Mouse (Mus musculus): ENCODE results near the gene Ccm2. TPM values are rescaled to one million over a fixed set of nuclear protein-coding genes. Genes with fewer than 3 reads are reported as not detected.
"Not testable (repeated sequence)": the region's sequence is repeated elsewhere in the genome, so short reads cannot be mapped to it uniquely, and the experiment has no call there.

The Ccm2 gene
- polyA plus RNA-seq (2012; rRNA removed): 51.7 and 64.7 TPM in 2 replicates

DNA sequence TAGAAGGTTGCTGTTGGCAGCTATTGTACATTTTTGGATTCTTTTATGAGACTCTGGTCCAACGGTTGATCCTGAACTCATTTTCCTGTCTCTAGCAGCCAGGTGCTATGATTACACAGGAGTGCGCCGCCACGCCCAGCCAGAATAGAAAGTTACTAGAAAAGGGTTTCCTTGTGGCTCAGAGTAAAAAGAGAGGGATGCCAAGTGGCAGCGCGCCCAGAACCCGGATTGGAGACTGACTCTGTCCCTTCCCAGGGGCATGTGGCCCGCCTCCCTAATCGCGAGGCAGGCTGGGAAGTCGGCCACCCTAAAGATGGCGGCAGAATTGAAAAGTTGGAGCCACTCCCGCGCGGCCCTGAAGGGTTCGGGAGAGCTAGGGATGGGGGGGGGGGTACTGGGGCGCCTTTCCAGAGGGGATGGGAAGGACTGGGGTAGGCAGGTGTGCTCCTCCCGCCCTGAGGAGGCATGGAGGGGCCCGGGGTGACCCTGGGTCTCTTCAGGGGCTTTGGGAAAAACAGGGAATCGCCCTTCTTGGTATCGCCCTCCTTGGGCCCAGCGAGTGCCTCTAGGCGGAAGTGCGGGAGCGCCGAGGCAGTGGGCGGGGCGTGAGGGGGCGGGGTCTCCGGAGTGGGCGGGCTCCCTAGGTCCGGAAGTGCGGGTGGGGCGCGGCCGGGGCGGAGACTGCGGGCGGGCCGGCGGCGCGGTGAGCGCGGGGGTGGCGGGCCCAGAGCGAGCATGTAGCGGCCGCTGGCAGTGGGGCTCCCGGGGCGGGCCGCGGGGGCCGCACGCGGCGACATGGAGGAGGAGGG, at the start of gene Ccm2:
Gene Ccm2, plus strand, starts transcription at position 683 of the 809 bp plus-strand sequence.
- WGBS: 1% methylated on average over 51 of the region's 57 CpGs
- DNase-seq (ENCODE audit: low read depth, low spot score): peak; percentile 98

DNA sequence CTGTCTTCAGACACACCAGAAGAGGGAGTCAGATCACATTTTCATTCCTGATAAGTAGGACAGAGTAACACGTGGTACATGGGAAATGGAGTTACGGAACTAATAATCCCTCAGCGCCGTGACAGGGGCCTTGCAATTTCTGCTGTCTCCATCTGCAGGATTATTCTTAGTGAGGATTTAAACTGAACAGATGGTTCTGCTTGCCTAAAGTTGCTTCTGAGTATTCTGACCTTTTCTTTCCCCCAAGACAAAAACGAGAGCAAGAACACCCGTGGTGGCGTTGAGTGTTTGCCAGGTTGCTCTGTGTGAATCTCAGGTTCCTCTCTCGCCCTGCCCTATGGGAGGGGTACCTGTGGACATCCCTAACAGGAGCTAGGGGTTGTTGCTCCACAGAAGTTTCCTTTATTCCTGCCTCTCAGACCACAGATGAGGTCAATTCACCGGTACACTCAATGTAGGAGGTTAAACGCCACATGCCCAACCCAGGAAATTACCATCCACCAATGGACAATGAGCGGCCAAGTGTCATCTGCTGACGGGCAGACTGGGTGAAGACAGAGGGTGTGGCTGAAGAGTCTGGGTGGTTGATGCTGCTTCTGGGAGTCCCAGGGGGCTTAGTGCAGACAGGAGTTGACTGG, 49.3 kb upstream of the Ccm2 start:
- 77% methylated on average over 12 of the region's 12 CpGs for WGBS
- DNase-seq (ENCODE audit: low read depth, low spot score): no peak

DNA sequence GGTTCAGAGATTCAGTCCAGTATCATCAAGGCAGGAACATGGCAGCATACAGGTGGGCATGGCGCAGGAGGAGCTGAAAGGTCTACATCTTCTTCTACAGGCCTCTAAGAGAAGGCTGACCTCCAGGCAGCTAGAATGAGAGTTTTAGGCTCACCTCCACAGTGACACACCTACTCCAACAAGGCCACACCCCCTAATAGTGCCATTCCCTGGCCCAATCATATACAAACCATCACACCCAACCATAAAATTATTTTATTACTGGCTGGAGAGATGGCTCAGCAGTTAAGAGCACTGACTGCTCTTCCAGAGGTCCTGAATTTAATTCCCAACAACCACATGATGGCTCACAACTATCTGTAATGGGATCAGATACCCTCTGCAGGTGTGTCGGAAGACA, 44.2 kb upstream of the Ccm2 start:
- 78% methylated on average over 2 of the region's 2 CpGs for WGBS
- no peak for DNase-seq (ENCODE audit: low read depth, low spot score)

DNA sequence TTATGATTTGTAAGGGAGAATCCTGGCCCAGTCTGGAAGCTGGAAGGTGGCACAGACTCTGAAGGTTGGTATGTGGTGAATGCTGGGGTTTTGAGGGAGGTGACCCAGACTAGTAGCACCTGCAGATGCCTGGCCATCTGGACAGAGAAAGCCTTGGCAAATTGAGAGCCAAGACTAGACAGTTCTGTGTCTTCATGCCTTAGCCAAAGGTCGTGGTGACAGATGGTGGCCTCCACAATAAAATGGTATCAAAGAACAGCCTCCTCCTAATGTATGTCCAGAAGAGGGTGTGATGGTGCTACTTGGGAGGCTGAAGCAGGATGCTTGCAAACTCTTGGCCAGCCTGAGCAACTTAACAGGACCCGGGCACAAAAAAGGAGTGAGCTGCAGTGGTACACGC, 42.5 kb upstream of the Ccm2 start:
- 24% methylated on average over 3 of the region's 3 CpGs for WGBS
- DNase-seq (ENCODE audit: low read depth, low spot score): no peak

DNA sequence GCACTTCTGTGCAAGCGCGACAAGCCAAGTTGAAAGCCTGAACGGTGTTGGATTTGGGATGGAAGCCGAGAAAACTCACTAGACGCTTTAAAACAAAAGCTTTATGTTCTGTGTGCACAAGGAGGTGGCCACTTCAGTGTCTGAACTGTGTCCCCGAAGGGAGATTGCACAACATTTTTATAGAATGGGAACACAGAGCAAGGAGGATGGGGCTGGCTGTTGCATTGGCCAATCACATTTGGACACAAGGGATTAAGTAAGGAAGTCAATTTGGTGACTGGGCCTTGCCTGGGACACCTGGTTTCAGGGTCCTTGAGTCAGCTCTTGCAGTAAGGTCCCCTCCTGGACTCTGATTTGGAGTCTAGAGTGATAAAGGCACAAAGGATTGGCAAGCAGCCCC, 42.0 kb upstream of the Ccm2 start:
- DNase-seq (ENCODE audit: low read depth, low spot score): peak; percentile 70

DNA sequence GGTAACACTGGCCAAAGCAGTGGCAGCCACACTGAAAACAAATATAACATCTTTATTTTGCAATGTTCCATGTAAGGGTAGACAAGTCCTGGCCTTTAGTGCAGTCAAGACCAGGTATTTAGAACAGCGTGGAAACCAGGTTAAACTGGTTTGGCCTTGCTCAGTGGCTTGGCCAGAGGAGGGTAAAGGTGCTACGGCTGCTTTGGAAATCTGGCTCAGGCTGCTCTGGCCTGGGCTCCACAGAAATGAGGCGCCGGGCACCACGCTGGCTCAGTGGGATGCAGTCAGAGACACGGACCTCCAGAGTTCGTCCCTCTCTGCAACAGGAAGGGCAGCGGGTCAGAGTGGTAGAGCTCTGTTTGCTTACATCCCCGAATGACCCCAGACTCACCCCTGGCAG, 40.2 kb upstream of the Ccm2 start:
- 77% methylated on average over 9 of the region's 9 CpGs for WGBS
- DNase-seq (ENCODE audit: low read depth, low spot score): no peak

More for the DNA sequence above, 42.0 kb upstream of the Ccm2 start:
- 24% methylated on average over 6 of the region's 6 CpGs for WGBS

DNA sequence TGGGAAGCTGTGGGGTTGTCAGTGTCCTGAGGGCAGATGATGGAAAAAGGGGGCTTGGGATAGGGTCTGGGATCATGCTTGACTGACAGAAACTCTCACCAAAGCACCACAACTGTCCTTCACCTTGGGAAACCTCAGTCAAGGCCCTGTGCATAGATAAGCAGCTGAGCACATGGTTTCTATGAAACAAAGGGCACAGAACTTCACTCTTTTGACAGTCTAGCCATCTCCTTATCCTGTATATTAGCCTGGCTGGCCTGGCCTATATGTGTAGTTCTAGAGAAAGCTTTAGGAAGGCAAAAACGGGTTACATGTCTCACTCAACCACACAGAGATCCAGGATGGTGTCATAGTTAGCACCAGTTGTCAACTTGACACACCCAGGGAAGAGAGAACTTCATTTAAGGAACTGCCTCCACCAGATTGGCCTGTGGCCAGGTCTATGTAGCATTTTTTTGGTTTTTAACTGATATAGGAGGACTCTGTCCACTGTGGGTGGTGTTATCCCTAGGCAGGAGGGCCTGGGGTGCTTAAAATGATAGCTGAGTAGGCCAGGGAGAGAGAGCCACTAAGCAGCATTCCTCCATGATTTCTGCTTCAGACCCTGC, 38.3 kb upstream of the Ccm2 start:
- 48% methylated on average over 1 of the region's 1 CpGs for WGBS
- DNase-seq (ENCODE audit: low read depth, low spot score): no peak

DNA sequence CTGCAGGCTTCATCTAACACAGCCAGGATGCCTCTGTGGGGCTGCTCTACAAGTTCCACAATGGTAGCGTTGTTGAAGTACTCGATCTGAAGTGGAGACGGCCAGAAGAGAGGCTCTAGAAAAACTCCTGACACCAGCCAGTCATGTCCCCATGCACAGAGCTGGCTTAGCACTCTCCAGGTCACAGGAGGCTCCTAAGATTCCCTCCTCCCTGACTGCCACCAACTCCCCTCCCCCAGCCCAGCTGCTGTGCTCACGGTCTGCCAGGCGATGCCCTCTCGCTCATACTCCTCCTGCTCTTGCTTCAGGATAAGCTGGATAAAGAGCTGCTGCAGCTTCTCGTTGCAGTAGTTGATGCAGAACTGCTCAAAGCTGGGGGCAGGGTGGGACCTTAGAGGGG, 31.9 kb upstream of the Ccm2 start:
- 69% methylated on average over 7 of the region's 7 CpGs for WGBS
- no peak for DNase-seq (ENCODE audit: low read depth, low spot score)

DNA sequence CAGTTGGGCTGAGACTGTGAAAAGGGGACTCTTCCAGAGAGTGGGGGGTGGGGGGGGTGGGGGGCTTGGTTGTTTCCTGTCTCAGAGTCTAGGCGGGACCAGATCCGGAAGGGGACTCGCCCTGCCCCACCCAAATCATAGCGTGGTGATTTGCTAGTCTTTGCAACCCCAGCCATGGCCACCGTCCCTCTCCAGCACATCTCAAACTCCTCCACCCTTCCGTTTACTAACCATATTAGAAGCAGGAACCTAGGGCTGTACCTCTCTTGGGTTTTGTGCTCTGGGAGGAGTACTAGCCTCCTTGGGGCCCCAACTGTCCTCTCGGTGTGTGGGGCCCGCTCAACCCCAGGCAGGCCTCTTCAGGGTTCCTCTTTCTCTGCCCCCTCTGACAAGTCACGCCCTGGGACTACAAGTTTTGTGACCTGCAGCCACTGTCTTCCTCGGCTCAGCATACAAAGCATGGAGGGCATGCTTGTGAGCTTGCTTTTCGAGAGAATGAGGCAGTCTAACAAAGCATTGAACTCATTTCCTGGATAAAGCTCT, 27.1 kb upstream of the Ccm2 start:
- no peak for DNase-seq (ENCODE audit: low read depth, low spot score)
- 43% methylated on average over 11 of the region's 11 CpGs for WGBS

DNA sequence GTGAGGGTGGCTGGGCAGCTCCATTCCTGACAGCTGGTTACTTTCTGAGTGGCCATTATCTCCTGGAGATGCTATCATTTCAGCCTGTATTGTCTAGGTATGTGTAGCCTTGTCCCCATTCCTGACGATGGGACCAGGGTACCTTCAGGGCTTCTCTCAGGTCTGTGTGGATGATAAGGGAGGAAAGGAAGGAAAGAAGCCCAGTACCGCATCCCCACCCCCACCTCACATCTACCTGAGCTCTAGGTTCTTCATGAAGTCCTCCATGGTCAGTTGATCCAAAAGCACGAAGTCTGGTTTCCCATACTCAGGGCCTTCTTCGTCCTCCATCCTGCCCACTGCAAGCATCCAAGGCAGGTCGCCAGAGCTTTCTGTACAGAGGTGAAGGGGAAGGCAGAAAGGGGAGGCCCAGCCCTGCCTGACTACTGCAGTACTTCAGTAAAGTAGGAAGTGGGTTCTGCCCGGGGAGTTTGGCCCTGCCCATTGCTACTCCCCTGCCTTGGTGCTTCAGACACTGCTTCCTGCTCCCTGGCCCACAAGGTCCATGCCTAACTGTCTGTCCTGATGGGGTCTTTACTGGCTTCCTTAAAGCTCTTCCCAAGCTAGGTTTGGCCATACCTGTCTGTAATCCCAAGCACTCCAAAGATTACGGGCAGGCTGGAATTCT, 26.0 kb upstream of the Ccm2 start, which contains the start of gene Myo1g:
Gene Myo1g, minus strand, starts transcription at position 459 of the 667 bp plus-strand sequence.
- DNase-seq (ENCODE audit: low read depth, low spot score): no peak
- 58% methylated on average over 7 of the region's 7 CpGs for WGBS

DNA sequence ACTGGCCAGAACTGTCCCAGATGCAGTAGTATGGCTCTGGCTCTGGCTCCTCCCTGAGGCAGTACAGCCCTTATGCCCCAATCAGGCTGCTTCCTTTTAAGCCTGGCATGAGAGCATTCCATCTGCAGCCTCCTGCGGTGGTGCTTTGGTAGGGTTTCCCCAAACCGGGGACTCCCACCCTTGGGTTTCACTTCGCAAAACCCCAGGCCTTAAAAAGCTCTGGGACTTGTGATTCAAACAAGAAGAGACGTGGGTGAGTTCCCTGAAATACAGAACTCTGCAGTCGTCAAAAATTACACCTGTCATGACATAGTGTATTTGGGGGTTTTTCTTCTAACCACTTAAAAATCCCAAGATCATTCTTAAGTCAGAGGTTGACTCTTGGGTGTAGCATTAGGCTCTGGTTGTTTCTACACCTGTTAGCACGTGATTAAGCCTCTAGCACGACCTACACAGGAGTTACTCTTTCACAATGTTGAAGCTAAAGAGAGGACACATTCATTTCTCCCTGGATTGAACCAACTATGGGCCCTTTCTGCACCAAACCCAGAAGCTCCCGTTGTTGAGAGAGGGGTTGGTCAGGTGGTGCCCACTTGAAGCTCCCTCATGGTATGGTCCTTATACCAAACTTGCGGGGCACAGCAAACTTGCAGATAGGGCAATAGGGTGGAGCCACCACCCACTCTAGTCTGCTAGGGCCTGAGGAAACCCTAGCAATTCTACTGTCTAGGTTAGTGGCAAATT, 23.7 kb upstream of the Ccm2 start:
- no peak for DNase-seq (ENCODE audit: low read depth, low spot score)
- 75% methylated on average over 9 of the region's 9 CpGs for WGBS

DNA sequence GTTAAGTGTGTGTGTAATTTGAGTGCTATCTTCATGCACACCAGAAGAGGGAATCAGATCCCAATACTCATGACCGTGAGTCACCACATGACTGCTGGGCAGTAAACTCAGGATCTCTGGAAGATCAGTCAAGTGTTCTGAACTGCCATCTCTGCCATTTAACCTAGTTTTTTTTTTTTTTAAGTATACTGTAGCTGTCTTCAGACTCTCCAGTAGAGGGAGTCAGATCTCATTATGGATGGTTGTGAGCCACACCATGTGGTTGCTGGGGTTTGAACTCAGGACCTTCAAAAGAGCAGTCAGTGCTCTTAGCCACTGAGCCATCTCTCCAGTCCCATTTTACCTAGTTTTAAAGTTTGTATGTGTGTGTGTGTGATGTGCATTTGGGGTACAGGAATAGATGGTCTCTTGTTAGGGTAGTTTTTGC, 23.0 kb upstream of the Ccm2 start:
- 26% methylated on average over 1 of the region's 1 CpGs for WGBS
- DNase-seq (ENCODE audit: low read depth, low spot score): no peak

DNA sequence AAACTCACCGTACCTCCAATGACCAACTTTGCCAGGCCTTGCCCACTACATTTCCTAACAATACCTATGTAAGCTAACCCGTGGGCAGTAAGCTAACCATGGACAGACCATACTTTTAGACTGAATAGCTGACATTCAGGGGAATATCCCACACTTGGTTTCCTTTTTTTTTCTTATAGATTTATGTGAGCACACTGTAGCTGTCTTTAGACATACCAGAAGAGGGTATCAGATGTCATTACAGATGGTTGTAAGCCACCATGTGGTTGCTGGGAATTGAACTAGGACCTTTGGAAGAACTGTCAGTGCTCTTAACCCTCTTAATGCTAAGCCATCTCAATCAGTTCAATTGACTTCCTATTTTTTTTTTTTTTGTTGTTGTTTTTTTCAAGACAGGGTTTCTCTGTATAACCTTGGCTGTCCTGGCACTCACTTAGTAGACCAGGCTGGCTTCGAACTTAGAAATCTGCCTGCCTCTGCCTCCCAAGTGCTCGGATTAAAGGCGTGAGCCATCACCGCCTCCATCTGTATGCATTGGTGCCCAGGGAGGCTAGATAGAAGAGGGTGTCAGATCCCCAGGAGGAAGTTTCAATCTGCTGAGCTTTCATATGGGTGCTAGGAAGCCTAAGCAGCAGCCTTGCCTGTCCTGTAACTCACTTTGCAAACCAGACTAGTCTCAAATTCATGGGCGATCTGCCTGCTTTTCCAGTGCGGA, 22.4 kb upstream of the Ccm2 start:
- no peak for DNase-seq (ENCODE audit: low read depth, low spot score)
- WGBS: 85% methylated on average over 8 of the region's 8 CpGs

DNA sequence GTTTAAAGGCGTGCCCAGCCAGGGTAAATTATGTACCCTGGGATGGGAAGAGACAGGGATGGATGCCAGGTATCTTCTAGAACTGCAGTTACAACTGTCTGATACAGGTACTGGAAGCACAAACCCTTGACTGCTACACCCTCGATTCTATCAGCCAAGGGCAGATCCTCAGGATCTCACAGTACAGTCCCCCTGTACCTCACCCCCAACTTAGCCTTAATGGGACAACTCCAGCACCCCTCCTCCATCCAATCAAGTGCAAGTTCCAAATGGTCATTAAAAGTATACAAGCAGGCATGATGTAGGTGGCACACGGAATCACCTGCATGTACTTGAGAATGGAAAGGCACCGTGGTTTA, 21.8 kb upstream of the Ccm2 start:
- no peak for DNase-seq (ENCODE audit: low read depth, low spot score)
- 84% methylated on average over 4 of the region's 4 CpGs for WGBS

DNA sequence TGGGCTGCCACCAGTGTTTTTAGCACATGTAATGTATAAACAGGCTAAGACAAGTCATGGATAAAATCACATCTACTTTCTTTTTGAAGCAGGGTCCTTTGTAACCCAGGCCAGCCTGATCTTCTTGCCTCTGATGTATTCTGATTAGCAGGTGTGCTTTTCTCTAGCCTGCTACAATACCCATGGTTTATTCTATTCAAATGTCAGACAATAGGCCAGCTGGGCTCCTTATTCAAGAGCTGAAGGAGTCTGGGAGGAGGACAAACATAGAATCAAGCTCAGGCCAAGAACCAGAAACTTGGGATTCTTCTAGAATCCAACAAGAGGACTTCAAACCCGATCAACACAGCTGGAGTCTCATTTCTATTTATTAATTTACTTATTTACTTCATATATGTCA, 21.4 kb upstream of the Ccm2 start:
- WGBS: 87% methylated on average over 1 of the region's 1 CpGs
- no peak for DNase-seq (ENCODE audit: low read depth, low spot score)

DNA sequence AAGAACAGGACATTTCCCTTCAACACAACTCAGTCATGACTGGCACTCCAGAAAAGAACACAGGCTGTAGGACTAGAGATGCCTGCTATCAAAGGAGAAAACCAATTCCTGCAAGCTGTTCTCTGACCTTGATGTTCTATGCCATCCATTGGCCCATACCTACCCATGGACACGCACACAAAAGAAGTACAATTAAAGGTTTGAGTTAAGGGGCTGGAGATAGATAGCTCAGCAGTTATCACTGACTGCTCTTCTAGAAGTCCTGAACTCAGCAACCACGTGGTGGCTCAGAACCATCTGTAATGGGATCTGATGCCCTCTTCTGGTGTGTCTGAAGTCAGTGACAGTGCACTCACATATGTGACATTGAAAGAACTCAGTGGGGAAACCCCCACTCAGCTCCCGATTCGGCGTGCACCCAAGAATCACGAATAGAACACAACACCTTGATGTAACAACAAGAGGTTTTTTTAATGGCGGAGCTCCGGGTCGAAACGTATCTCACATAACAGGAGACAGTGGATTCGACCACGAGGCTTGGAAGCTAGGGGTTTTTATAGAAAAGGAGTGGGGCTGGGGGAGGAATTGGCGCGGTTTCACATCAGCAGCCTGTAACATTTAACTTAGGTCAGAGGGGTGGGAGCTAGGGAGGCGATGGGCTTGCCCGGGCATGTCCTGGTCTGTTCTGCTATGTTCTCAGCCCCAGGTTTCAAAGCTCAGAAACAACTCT, 20.0 kb upstream of the Ccm2 start:
- DNase-seq (ENCODE audit: low read depth, low spot score): not testable (repeated sequence)
- WGBS: 19% methylated on average over 13 of the region's 16 CpGs

DNA sequence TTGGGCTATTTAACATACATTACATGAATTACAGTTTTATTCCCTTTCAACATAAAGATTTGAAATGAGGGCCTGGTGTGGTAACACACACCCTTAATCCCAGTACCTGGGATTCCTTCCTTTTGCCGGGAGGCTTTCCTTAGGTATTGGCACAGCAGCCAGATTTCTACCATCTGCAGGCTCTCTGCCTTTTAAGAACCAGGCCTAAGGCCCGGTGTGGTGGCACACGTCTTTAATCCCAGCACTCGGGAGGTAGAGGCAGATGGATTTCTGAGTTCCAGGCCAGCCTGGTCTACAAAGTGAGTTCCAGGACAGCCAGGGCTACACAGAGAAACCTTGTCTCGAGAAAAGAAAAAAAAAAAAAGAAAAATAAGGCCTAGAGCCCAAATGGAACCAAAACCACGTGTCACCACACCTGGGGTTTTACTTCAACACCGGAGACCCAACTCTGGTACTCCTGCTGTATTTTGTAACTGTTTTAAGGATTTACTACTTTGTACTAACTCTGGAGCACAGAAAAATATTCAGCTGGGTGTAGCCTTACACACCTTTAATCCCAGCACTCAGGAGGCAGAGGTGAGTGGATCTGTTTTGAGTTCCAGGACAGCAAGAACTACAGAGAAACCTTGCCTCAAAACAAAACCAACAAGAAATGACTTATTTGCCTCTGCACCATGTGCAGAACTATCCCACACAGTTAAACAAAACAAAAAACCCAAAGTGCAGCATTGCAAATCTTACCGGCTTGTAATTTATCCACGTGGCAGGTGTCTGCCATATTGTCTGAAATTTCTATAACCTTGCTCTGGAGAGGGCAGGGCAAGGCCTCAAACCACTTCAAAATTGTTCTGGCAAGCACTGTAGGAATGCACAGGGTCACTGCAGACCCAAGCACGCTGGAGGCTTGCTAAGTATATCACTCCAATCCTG, 19.2 kb upstream of the Ccm2 start:
- DNase-seq (ENCODE audit: low read depth, low spot score): no peak
- 10% methylated on average over 10 of the region's 10 CpGs for WGBS
